Mouse (Mus musculus) thymus, postnatal 14 days (tissue): ENCODE measurements around the gene Spatc1l.

ENCODE experiments used
- DNase-seq: peaks from one replicate; pipeline ENCODE4 v3.0.0; 2021

Gene Spatc1l

DNA sequence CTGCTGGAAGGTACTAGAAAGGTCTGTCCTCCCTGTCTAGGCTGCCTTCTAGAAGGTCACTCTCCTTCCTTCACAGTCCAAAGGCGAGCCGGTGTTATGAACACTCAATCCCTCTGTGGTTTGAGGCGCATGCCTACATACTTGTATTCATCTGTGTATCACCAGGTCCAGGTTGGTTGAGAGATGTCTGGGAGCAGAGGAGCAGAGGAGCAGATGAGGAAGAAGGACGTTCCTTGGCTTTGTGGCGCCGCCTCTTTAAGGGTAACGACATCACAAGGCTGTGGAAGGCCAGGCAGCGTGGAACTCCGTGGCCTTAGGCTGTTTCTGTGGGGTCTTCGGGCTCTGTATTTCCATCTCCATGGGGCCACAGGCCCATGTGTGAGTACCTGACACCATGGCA is at the start of gene Spatc1l:
Gene Spatc1l (plus strand): TSS at position 301 of the 400 bp plus-strand sequence.
- no peak for DNase-seq

DNA sequence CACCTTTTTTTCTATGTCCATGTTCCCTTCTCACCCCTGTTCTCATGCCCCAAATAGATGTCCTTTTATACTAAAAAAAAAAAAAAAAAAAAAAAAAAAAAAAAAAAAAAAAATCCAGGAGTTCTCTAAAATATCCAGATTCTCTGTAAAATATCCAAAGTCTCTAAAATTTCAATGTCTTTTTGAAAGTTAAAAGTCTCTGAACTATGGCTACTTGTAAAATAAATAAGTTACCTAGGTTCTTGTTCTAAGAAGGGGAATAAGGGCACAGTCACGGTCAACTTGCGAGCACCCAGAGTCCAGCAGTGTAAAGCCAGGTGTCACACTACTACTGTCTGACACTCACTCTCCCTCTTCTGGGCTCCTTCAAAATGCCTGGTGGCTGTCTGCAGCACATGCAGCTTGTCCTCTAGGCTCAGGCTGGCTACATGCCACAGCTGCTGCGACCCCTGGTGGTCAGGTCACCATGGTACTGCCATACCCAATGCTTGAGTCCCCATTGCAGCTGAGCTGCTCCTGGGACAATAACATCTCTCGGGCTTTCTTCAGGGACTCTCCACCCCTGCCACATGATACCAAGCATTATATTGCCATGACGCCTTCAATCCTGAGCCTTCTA is 49.0 kb upstream of the Spatc1l start:
- peak; percentile 86 for DNase-seq

DNA sequence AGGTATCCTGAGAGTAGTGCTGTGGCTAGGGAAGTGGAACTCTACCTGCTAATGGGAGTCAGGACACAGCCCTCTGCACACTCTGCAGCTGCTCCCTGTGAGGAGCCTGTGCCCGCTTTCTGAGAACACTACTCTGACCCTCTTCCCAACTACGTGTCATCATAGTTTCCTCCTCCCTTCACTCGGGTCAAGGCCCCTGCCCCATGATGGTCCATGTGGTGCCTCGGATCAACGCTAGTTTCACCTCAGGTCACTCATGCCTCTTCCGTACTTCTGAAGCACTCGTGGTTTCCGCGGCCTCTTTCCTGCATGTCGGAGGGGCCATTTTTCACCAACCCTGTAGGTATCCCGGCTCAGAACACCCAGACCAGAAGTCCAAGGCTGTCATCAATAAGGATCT is 31.1 kb upstream of the Spatc1l start:
- no peak for DNase-seq

DNA sequence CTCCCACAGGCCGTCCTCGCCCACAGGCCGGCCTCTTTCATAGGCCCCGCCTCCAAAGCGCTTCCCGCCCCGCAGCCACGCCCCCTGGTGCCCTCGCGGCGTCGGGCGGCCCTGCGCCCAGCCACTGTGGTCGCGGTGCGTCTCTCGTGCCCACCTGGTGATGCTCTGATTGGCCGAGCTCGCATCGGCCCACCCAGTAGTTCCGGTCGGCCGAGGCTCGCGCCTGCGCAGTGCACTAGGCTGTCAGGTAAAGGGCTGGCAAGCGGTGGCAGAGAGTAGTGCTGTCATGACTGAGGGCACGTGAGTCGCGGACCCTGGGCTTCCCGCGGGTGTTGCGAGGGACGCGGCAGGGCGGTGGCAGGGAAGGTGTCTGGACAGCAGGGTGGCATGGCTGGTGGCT is 30.7 kb upstream of the Spatc1l start, which contains the start of gene Lss:
Gene Lss (plus strand): TSS at position 214 of the 400 bp plus-strand sequence.
- DNase-seq: peak; percentile 97

DNA sequence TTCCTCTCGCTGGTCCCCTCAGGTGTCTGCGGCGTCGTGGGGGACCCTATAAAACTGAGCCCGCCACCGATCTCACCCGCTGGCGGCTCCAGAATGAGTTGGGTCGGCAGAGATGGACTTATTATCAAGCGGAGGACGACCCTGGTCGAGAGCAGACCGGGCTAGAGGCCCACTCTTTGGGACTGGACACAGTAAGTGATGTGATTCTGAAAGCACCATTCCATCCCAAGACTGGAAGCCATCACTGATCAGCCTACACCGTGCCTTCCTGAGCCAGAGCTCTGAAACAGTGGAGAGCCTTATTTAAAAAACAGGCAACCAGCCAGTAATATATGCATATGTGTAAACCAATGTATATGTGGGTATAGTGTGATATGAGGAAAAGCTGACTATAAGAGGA is 30.2 kb upstream of the Spatc1l start:
- DNase-seq: no peak

DNA sequence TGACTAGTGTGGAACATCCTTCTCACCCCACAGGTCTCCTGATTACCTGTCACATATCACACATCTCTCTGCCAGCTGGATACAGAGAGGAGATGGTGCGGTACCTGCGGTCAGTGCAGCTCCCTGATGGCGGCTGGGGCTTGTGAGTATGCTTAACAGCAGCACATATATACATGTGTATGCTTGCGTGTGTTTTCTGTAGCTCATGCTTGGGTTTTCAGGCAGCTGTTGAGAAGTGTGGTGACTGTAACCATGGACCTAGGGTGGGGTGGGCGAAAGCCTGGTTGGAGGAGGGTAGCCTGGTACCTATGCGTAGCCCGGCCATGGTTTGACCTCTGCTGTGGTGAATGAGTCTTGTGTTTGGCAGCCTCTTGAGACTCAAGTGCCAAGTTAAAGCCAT is 26.5 kb upstream of the Spatc1l start:
- no peak for DNase-seq

DNA sequence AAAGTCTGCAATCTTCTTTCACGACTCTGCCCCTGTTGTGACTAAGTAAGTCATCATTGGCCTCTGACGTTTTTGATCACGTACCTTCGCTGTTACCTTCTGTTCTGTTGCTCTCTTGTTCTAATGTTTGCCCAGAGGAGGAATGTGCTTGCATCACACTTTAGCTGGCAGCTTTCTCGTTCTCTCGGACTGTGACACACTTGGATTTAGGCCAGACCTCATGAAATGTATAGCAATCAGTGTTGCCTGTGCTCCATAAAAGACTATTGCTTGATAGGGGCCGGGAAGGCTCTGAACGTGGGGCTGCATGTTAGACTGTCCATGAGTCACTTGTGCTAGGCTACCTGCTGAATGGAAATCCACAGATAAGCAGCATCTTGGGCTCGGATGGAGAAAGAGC is 24.5 kb upstream of the Spatc1l start:
- no peak for DNase-seq

DNA sequence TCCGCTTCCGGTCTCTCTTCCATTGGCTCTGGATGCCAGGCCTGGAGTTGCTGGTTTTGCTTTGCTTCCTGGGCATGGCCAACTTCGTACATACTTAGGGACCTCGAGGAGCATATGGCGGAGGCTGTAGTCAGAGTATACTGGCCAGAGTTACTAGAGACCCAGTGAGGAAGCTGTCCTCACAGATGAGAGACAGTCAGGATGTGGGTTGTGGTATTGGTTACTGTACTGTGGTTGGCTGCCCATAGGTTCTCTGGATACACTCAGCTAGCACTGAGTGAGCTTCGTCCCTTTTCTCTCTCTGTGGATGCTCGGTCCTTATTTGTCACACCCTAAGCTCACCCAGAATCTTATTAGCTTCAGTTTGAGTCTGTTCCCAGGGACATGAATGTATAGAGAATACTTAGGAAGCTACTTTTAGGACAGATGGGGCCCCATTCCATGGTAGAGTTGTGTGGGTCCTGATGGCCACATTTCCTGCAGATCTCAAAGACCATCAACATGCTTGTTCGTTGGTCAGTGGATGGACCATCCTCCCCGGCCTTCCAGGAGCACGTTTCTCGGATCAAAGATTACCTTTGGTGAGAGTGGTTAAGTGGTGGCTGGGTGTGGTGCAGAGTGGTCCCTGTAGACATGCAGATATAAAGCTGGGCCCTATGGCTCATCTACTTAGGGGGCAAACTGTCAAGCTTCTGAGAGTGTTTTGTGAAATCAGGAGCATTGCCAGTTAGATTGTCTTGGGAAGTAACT is 20.6 kb upstream of the Spatc1l start:
- no peak for DNase-seq

DNA sequence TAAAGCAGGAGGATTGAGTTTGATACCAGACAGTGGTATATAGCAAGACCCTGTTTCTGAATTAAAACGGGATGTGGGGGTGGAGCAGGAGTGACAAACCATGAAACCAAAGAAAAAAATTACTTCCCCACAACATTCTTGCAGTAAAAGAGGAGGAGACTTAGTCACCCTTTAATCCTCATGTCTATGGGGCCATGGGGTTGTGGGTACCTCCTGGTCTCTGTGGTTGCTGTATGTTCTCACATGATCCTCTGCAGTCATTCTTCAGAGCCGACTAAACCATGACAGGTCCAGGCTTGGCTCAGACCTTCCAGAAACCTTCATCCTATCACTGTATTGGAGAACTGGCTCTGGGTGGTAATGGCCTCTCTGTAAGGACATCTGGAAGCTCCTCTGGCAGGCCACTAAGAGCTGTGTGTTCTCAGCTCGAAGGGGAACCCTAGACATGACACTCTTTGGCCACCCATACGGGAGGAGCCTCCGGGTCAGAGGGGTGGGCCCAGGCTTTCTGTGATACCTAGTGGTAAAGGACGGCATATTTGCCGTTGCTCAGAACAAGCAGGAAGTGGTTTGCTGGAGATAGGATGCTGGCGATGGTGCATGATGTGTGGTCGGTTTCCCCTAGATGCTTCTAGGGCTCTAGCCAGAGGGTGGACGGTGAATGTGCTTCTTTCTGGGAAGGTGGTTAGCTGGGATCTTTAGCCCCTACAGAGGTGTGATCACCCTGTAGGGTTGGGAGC is 19.3 kb upstream of the Spatc1l start:
- peak; percentile 38 for DNase-seq

DNA sequence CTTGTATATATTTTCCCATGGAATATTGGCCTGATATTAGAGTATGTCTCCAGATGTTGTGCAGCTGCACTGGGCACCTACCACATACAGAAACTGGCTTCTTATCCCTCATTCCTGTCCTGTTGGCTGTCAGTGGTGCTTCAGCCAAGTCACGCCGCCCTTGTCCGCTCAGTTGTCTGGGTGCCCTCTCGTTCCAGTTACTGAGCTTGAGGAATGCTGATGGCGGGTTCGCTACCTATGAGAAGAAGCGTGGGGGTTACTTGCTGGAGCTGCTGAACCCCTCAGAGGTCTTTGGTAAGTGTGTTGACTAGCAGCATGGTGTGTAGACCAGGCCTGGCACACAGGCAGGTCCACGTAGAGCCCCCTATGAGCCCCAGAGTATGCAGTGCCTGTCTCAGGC is 15.5 kb upstream of the Spatc1l start:
- DNase-seq: no peak

DNA sequence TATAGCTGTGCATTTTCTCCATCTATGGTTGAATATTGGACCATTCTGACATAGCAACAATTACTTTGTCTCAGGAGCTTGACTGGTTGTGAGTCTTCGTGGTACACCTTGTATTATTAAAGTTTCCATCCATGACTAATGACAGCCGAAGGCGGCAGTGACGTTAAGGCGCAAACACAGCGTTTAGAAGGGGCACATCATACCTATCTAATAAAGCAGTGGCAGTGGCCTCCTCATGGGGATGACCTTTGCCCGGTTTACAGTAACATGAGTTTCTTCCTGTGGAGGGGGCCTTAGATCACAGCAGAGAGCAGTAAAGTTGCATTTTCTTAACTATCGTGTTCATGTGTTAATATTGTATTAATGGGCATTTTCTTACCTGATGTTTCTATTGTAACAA is 13.9 kb upstream of the Spatc1l start:
- no peak for DNase-seq

DNA sequence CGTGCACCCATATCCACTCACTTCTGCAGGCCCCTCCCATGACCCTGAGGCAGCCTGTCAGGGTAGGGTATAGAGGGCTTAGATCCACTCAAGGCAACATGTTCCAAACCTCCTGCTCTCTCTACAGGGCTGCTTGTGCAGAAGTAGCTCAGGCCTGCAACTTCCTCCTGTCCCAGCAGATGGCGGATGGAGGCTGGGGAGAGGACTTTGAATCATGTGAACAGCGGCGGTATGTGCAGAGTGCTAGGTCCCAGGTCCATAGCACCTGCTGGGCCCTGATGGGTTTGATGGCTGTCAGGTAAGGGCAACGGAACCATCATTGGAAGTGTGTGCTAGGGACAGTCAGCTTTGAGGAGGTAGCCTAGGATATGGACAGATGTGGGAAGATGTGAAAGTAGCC is 11.6 kb upstream of the Spatc1l start:
- DNase-seq: no peak

DNA sequence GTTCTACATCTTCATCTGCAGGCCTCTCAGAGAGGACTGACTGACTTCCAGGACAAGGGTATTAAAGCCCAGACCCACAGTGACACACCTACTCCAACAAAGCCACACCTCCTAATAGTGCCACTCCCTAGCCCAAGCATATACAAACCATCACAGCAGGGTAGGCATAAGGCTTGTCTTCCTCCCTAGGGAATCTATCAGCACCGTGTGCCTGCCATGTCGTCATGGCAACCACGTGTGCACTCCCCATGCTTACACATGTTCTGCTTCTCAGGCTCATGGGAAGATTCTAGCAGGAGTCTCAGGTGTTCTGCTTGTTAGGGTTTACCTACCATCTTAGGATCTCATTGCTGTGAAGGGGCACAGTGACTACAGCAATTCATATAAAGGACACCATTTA is 10.5 kb upstream of the Spatc1l start:
- no peak for DNase-seq

DNA sequence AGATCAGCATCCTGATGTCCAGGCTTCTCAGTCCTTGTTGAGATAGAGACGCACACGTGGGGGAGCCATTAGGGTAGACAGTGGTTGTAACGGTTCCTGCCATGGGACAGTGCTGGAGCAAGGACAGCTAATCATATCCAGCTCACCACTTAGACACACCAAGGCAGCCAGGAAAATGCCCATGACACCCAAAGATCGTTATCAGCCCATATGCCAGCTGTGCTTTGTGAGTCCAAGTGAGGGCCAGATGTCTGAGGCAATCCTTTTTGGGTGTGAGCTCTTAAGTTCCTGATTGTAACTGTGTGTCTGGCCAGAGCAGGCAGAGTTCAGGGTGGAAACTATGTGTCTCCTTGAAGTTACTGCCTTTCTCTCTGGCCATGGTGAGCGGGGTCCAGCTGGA is 8.0 kb upstream of the Spatc1l start:
- no peak for DNase-seq

DNA sequence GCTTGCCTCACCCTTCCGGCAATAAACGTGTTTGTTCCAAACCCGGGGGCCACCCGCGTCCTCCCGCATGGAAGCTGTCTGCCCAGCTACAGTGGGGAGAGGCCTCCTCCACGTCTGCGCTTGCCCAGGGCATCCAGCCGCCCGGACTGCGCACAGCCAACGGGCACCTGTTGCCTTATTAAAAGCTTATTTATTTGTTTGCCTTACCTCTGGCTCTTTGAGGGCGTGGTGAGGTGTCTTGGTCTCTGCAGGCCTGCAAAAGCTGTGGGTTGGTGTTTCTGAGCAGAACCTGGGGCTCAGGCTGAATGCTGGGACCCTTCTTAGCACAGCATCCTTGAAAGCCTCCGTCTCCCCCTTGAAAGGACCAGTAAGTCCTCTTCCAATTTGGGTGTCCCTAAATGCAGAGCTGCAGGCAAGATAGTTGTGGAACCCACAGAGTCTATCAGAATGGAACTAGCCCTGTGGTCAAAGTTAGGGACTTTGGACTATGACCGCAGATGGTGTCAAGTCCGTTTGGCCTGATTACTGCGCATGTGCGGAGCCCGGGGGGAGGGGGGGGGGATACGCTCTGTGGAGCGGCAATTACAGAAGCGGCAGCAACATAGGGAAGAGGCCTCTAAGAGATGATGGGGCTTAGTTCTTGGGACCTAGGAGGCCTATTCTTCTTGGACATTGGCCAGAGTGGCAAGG is 8.1 kb downstream of the Spatc1l start:
- no peak for DNase-seq

DNA sequence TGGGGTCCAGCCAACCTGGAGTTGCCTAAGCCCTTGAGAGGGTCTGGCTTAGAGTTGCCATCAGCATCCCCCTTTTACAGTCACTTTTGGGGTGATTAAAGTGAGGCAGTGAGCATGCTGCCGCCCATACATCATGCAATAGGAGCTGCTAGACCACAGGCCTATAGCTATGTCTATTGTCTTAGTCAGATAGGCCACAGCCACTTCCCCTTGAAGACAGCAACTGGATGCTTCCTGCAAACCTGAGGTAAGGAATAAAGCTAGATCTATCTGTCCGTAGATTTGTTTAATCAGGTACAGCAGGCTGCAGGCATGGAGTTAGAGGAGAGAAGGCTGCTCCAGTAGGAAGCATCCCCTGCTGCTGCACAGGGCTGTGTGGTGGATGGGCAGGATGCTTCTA is 9.0 kb downstream of the Spatc1l start:
- DNase-seq: no peak

DNA sequence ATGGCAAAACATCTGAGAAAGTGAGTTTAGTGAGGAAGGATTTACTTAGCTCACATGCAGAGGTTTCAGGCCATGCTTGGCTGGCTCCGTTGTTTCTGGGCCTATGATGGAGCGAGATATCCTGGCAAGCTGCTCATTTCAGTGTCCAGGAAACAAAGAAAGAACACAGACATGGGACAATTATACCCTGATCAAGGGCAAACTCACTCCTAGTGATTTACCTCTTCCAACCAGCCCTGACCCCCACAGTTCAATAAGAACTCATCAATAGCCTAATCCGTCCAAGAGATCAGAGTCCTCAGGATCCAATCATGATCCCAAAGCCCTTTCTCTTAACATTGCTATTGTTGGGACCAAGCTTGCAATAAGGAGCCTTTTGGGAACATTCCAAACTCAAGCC is 10.1 kb downstream of the Spatc1l start:
- no peak for DNase-seq

DNA sequence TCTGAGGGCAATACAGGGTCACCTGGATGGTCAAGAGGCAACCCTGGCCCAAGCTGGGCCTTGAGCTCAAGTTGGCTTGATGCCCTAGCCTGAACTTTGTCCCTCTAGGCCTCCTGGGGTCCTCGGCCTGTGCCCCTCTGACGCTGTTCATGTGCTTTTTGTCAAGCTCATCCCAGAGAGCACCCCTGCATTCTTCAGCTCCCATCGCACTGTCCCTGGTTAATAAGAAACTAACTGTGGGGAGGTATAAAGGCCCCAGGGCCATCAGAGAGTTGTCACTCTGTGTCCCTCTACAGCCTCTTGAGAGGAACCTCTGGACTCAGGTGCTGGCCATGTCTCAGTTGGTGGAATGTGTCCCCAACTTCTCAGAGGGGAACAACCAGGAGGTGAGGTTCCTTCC is 13.3 kb downstream of the Spatc1l start, which contains the start of gene Ftcd:
Gene Ftcd (plus strand): TSS at position 275 of the 400 bp plus-strand sequence.
- DNase-seq: no peak

DNA sequence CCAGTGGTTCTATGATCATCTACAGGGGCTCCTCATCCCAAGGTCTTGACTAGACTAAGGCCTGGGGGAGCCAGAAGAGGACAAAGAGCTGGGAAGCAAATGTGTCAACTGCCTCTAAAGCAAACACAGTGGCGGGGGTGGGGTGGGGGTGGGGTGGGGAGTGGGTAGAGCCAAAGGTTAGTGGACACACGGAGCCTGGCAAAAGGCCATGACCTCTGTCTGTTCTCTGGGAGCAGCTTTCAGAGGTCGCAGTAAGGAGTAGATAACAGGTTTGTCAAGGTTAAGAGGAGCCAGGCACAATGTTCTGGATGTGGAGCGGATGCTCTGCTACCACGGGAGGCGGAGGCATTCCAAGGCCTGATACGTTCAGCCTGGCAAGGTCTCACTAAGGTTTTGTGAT is 14.8 kb downstream of the Spatc1l start:
- DNase-seq: no peak

DNA sequence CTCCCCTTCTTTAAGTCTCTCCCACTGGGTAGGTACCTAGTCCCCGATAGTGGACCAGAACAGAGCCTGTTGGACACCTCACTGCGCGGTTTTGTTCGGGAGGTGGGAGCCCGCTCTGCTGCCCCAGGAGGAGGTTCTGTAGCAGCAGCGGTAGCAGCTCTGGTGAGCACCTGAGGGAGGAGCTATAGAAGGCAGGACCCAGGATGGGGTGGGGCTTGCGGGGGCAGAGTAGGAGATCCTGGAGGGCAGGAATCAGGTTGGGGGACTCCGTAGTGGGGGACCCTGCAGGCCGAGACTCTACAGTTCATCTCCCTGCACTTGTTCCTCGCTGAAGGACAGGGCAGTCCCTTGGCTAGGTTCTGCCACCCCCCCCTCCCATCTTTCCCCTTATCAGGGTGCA is 22.1 kb downstream of the Spatc1l start:
- DNase-seq: no peak

DNA sequence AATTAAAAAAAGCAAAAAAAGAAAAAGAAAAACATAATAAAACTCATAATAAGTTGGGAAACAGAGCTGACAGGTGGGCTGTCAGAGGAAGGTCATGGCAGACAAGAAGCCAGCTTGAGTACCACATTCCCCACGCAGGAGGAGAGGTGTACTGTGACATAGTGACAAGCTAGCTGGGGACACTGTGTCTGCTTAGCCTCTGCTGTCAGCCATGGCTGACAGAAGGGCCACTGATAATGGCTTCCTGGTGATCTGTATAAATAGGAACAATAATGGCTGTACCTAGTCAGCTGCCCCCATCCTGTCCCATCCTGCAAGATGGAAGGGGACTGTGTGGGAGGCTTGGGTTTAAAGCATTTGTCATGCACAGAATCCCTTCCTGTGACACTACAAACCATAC is 24.1 kb downstream of the Spatc1l start:
- no peak for DNase-seq

DNA sequence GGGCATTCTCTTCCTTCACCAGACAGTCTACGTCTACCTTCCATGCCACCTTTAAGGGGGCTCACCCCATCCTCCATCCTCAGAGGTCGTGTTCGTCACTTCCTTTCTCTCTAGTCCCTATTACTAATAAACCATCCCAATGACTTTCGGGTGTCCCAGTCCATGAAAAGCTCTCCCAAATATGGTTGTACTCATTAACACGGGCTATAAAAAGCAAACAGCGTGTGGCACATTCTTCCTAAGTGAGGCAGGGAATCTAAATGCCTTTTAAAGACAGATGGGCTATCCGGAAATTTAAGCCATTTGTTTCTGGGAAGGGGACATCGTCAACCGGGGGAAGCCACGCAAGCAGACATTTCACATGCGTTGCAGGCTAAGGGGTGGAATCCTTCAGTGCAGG is 28.1 kb downstream of the Spatc1l start:
- DNase-seq: no peak

DNA sequence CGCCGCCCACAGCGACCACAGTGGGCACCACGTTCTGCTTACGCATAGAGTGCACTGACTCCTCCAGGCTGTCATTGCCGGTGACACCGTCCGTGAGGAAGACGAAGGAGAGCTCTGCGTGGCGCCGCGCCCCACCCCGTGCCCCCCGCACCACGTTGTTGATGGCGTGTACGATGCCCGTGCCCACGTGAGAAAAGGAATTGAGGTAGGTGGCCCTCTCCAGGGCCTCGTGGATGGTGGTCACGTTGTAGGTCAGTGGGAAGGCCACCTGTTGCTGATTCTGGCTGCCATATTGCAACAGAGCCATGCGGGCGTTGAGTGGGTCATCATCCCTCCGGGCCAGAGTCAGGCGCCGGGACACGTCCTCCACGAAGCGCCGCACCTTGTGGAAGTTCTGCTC is 34.3 kb downstream of the Spatc1l start:
- no peak for DNase-seq
